Mouse (Mus musculus) liver, embryonic 14.5 days (tissue): ENCODE measurements around the gene Ptpn18.

Experiments
- CTCF ChIP-seq: IDR thresholded peaks from 2 replicates; pipeline ENCODE4 v1.5.1; 2016; ENCODE audit warnings: antibody characterized with exemption, low read depth, control low read depth
- EP300 ChIP-seq: IDR thresholded peaks from 2 replicates; pipeline ENCODE4 v1.6.1; 2016; ENCODE audit warnings: antibody characterized with exemption, low read depth

DNA sequence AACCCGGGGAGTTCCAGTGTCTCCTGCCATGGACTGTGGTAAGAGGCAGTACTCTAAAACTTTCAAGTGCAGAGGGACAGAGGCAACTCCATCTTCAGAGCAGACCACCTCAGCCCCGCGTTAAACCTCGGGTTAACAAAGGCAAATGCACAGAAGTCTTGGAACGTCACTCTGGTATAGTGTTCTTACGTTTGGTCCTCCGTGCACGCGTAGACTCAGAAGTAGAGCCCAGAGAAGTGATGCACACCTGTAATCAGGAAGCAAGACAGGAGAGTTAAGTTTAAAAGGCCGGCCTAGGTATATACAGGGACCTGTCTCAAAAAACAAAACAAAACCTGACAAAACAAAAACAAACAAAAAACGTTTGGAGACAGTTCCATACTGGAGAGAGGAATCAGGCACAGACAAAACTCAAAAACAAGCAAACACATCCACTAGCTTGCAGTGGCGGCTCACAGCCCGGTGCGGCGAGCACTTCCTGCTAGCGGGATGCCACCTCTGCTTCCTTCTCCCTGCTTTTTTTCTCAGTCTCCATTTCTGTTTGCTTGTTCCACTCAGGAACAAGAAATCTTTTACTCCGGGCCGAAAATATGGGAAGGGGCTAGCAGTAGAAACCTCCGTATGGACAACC lies 25.6 kb upstream of the Ptpn18 start:
- TF ChIP-seq EP300 (no peak), CTCF (no peak)
